Mouse (Mus musculus): ENCODE measurements around the gene Zfp790. TPM values are rescaled to one million over a fixed set of nuclear protein-coding genes. Genes with fewer than 3 reads are reported as not detected.
"Not testable (repeated sequence)": the region's sequence is repeated elsewhere in the genome, so short reads cannot be mapped to it uniquely, and the experiment has no call there.

The Zfp790 gene
- polyA plus RNA-seq, 1 experiment from 2014 or later, result 15.8 TPM

GRCm38 (mm10) chr7:29874256-29874655, 58.3 kb downstream of the Zfp790 start:
- Histone ChIP-seq H3K27ac (ENCODE audit: low read length) (no peak overlapping the region), H3K4me1 (ENCODE audit: insufficient read depth, low read length) (no peaks in the 10 kb centered on the region), H3K4me3 (ENCODE audit: low read length) (no peak overlapping the region), H3K9me3 (ENCODE audit: low read length) (peaks cover 37% of the 10 kb centered on the region), H3K4me2 (replicated peaks; ENCODE audit: low read depth, low read length) (no peak overlapping the region), H3K27me3 (ENCODE audit: insufficient read depth, low read length) (no peaks in the 10 kb centered on the region), H3K9ac (replicated peaks; ENCODE audit: low read length) (no peak overlapping the region), H3K36me3 (ENCODE audit: insufficient read depth, low read length) (peaks cover 38% of the 10 kb centered on the region)
- WGBS, result 94% methylated on average over 10 of the region's 10 CpGs
- ATAC-seq (ENCODE audit: low FRiP score, low TSS enrichment), result no peak

GRCm38 (mm10) chr7:29877561-29877960, 61.6 kb downstream of the Zfp790 start:
- peaks cover 31% of the 10 kb centered on the region for H3K36me3 ChIP-seq (ENCODE audit: insufficient read depth, low read length)
- not testable (repeated sequence) for ATAC-seq (ENCODE audit: low FRiP score, low TSS enrichment)
- 98% methylated on average over 9 of the region's 9 CpGs for WGBS

GRCm38 (mm10) chr7:29880056-29880455, 64.1 kb downstream of the Zfp790 start:
- Histone ChIP-seq H3K9me3 (ENCODE audit: low read length) (peaks cover 30% of the 10 kb centered on the region), H3K4me1 (ENCODE audit: insufficient read depth, low read length) (no peaks in the 10 kb centered on the region), H3K36me3 (ENCODE audit: insufficient read depth, low read length) (peaks cover 15% of the 10 kb centered on the region), H3K4me3 (ENCODE audit: low read length) (no peak overlapping the region), H3K27ac (ENCODE audit: low read length) (no peak overlapping the region), H3K4me2 (replicated peaks; ENCODE audit: low read depth, low read length) (no peak overlapping the region), H3K9ac (replicated peaks; ENCODE audit: low read length) (no peak overlapping the region), H3K27me3 (ENCODE audit: insufficient read depth, low read length) (no peaks in the 10 kb centered on the region)
- no peak for ATAC-seq (ENCODE audit: low FRiP score, low TSS enrichment)
- WGBS, result 61% methylated on average over 7 of the region's 7 CpGs

More at GRCm38 (mm10) chr7:29877561-29877960, 61.6 kb downstream of the Zfp790 start:
- peaks cover 25% of the 10 kb centered on the region for H3K9me3 ChIP-seq (ENCODE audit: low read length)
- H3K9ac ChIP-seq (replicated peaks; ENCODE audit: low read length); H3K4me1 ChIP-seq (ENCODE audit: insufficient read depth, low read length); H3K4me2 ChIP-seq (replicated peaks; ENCODE audit: low read depth, low read length); H3K27me3 ChIP-seq (ENCODE audit: insufficient read depth, low read length); H3K27ac ChIP-seq (ENCODE audit: low read length); H3K4me3 ChIP-seq (ENCODE audit: low read length): not testable (repeated sequence)

MicroRNAs within 50 kb of the gene (microRNA counts, 519-probe panel; counts per million panel counts)
- microRNA mmu-miR-1964, result 1,557 counts per million, percentile 42 among the panel's probes with 10 or more counts

Small RNA genes within 50 kb of the gene (microRNA-seq; reads per million reads assigned to microRNA genes)
- gene Mir1964, result 2.1 reads per million, percentile 7 among the genes with 10 or more reads in this experiment

Other genes starting within 250 kb of the Zfp790 start
- gene Catsperg2, start 89.1 kb upstream of the Zfp790 start, polyA plus RNA-seq (2015; fragmentation: Nextera tagmentation; extraction: Ambion mirVana), result not detected in 2 replicates
- 15.3 and 17.4 TPM in 2 replicates for gene Zfp84, start 47.6 kb upstream of the Zfp790 start, polyA plus RNA-seq (2015; fragmentation: Nextera tagmentation; extraction: Ambion mirVana)
- gene Zfp30, start 32.1 kb upstream of the Zfp790 start, polyA plus RNA-seq (2015; fragmentation: Nextera tagmentation; extraction: Ambion mirVana), result 7.7 and 8.1 TPM in 2 replicates
- 6.0 and 6.4 TPM in 2 replicates for gene Zfp940, start 37.6 kb downstream of the Zfp790 start, polyA plus RNA-seq (2015; fragmentation: Nextera tagmentation; extraction: Ambion mirVana)
- gene Zfp420, start 43.9 kb downstream of the Zfp790 start, polyA plus RNA-seq (2015; fragmentation: Nextera tagmentation; extraction: Ambion mirVana), result 8.0 and 9.3 TPM in 2 replicates
- 12.0 and 12.1 TPM in 2 replicates for gene Zfp27, start 90.5 kb downstream of the Zfp790 start, polyA plus RNA-seq (2015; fragmentation: Nextera tagmentation; extraction: Ambion mirVana)
- gene Zfp383, start 92.1 kb downstream of the Zfp790 start, polyA plus RNA-seq (2015; fragmentation: Nextera tagmentation; extraction: Ambion mirVana), result 5.3 and 5.7 TPM in 2 replicates
- gene Zfp74, start 138.0 kb downstream of the Zfp790 start, polyA plus RNA-seq (2015; fragmentation: Nextera tagmentation; extraction: Ambion mirVana), result 11.4 and 14.2 TPM in 2 replicates
- 15.8 and 16.5 TPM in 2 replicates for gene Zfp568, start 167.8 kb downstream of the Zfp790 start, polyA plus RNA-seq (2015; fragmentation: Nextera tagmentation; extraction: Ambion mirVana)
- 4.1 TPM in 2 replicates for gene Zfp14, start 235.3 kb downstream of the Zfp790 start, polyA plus RNA-seq (2015; fragmentation: Nextera tagmentation; extraction: Ambion mirVana)